Mouse (Mus musculus): ENCODE data around the gene Slc22a14.

DNA sequence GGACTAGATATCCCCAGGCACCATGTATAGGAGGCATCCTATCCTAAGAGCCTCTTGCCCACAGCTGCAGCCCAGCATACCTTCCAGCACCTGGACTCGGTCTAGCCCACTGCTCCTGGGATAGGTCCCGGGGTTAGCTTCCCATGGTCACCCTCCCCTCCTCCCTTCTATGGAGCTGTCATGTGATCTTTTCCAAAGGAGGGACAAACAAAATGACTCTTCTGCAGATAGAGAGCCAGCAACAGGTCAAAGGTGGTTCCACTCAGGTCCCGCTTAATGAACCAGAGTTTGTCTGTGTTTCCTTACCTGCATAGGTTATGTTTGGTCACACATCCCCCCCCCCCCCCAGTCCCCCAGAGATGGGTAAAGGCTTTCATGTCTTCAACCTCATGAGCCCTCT lies 14.8 kb downstream of the Slc22a14 start:
- no peak for TF ChIP-seq CTCF (IDR thresholded peaks at IDR 0.05; ENCODE audit: low read depth)
- no peak for TF ChIP-seq EP300 (optimal IDR thresholded peaks at IDR 0.05)
